Mouse (Mus musculus) midbrain, embryonic 16.5 days (tissue): ENCODE results near the gene Ptprq. TPM values are rescaled to one million over a fixed set of nuclear protein-coding genes. Genes with fewer than 3 reads are reported as not detected.

ENCODE experiments used
- microRNA-seq: library from miRNA; unstranded; fragments of <30 nt; microRNA quantifications from one replicate; pipeline ENCODE4, GENCODE M21; 2017
- polyA plus RNA-seq: library from polyadenylated mRNA; unstranded; fragments of >200 nt; fragmentation: Nextera tagmentation; extraction: Ambion mirVana; gene quantifications from 2 replicates; pipeline ENCODE4 v1.2.1, GENCODE M21; 2015

Gene Ptprq
- polyA plus RNA-seq, 1 experiment from 2014 or later: 0.15 TPM

Small RNA genes within 50 kb of the gene (microRNA-seq; reads per million reads assigned to microRNA genes)
- not detected for gene Gm44403

Other genes starting within 250 kb of the Ptprq start
- 0.09 TPM in 1 of 2 replicates, not detected in the other for gene Myf5, start 233.9 kb downstream of the Ptprq start, polyA plus RNA-seq
- not detected in 2 replicates for gene Myf6, start 225.3 kb downstream of the Ptprq start, polyA plus RNA-seq
- 0.04 and 0.06 TPM in 2 replicates for gene Otogl, start 192.1 kb upstream of the Ptprq start, polyA plus RNA-seq